Mouse (Mus musculus) ES-CJ7 (cell line): ENCODE measurements around the gene Cdkn2aipnl.

Source experiments
- DNase-seq: peaks from one replicate; pipeline ENCODE4 v3.0.0; 2011; ENCODE audit warnings: low read depth, low spot score

Gene Cdkn2aipnl

GRCm38 (mm10) chr11:51967443-51968401 lies at the start of gene Cdkn2aipnl:
Cdkn2aipnl (plus strand) TSS chr11:51967661.
- peak; percentile 97 for DNase-seq

GRCm38 (mm10) chr11:51917951-51918350 lies 49.5 kb upstream of the Cdkn2aipnl start:
- DNase-seq = no peak

GRCm38 (mm10) chr11:51918576-51918975 lies 48.9 kb upstream of the Cdkn2aipnl start:
- DNase-seq = no peak

- DNase-seq = no peak
These were observed 45.9 kb upstream of the Cdkn2aipnl start for GRCm38 (mm10) chr11:51921355-51922125.

GRCm38 (mm10) chr11:51922421-51922841 lies 45.0 kb upstream of the Cdkn2aipnl start:
- no peak for DNase-seq

- no peak for DNase-seq
These were observed 41.9 kb upstream of the Cdkn2aipnl start for GRCm38 (mm10) chr11:51925595-51925994.

- DNase-seq = no peak
These were observed 41.1 kb upstream of the Cdkn2aipnl start for GRCm38 (mm10) chr11:51926385-51926784.

- no peak for DNase-seq
These were observed 40.4 kb upstream of the Cdkn2aipnl start for GRCm38 (mm10) chr11:51927106-51927505.

- no peak for DNase-seq
These were observed 36.3 kb upstream of the Cdkn2aipnl start for GRCm38 (mm10) chr11:51931138-51931537.

- peak; percentile 37 for DNase-seq
These were observed 35.7 kb upstream of the Cdkn2aipnl start for GRCm38 (mm10) chr11:51931790-51932189.

- DNase-seq = no peak
These were observed 33.2 kb upstream of the Cdkn2aipnl start for GRCm38 (mm10) chr11:51934230-51934629.

- DNase-seq = peak; percentile 40
These were observed 31.6 kb upstream of the Cdkn2aipnl start for GRCm38 (mm10) chr11:51935636-51936434.

GRCm38 (mm10) chr11:51937361-51937781 lies 30.1 kb upstream of the Cdkn2aipnl start:
- DNase-seq = no peak

- DNase-seq = no peak
These were observed 28.5 kb upstream of the Cdkn2aipnl start for GRCm38 (mm10) chr11:51938817-51939589.

GRCm38 (mm10) chr11:51939590-51939955 lies 27.9 kb upstream of the Cdkn2aipnl start:
- no peak for DNase-seq

GRCm38 (mm10) chr11:51940511-51940955 lies 26.9 kb upstream of the Cdkn2aipnl start:
- no peak for DNase-seq

- DNase-seq = no peak
These were observed 24.6 kb upstream of the Cdkn2aipnl start for GRCm38 (mm10) chr11:51942602-51943499.

- no peak for DNase-seq
These were observed 24.0 kb upstream of the Cdkn2aipnl start for GRCm38 (mm10) chr11:51943500-51943841.

- no peak for DNase-seq
These were observed 23.2 kb upstream of the Cdkn2aipnl start for GRCm38 (mm10) chr11:51944239-51944638.

- DNase-seq = no peak
These were observed 21.9 kb upstream of the Cdkn2aipnl start for GRCm38 (mm10) chr11:51945548-51945947.
